Mouse (Mus musculus) cerebral cortex, adult 2 months (tissue): ENCODE results near the gene Kif17.

Experiments
- WGBS: fragments of 180-500 bp; shearing (Covaris S2); methylation state at CpG from one replicate; pipeline ENCODE4 v1.1.7; 2018; 5-methylcytosine and 5-hydroxymethylcytosine counted together

The Kif17 gene

GRCm38 (mm10) chr4:138250088-138250960 is at the start of gene Kif17, which contains the start of gene Sh2d5:
Gene Kif17, plus strand, starts transcription at chr4:138250435.
Gene Sh2d5, plus strand, starts transcription at chr4:138250403.
- 1% methylated on average over 60 of the region's 74 CpGs for WGBS

GRCm38 (mm10) chr4:138200769-138201168 is 49.5 kb upstream of the Kif17 start:
- 82% methylated on average over 3 of the region's 3 CpGs for WGBS

- 56% methylated on average over 9 of the region's 9 CpGs for WGBS
Measured at GRCm38 (mm10) chr4:138201696-138202095, 48.5 kb upstream of the Kif17 start.

GRCm38 (mm10) chr4:138210116-138210515 is 40.1 kb upstream of the Kif17 start:
- WGBS, result 83% methylated on average over 5 of the region's 5 CpGs

GRCm38 (mm10) chr4:138213861-138214260 is 36.4 kb upstream of the Kif17 start:
- WGBS, result 42% methylated on average over 3 of the region's 3 CpGs

GRCm38 (mm10) chr4:138215671-138216199 is 34.5 kb upstream of the Kif17 start:
- whole genome bisulfite sequencing, result 39% methylated on average over 13 of the region's 13 CpGs

- WGBS, result under 1% methylated on average over 68 of the region's 84 CpGs
Measured at GRCm38 (mm10) chr4:138216200-138216890, 33.9 kb upstream of the Kif17 start, which contains the start of gene Hp1bp3. Gene Hp1bp3, plus strand, starts transcription at chr4:138216296.

- WGBS, result 1% methylated on average over 68 of the region's 68 CpGs
Measured at GRCm38 (mm10) chr4:138216891-138217392, 33.3 kb upstream of the Kif17 start.

- WGBS, result 1% methylated on average over 36 of the region's 36 CpGs
Measured at GRCm38 (mm10) chr4:138217441-138217840, 32.8 kb upstream of the Kif17 start.

GRCm38 (mm10) chr4:138217951-138218685 is 32.1 kb upstream of the Kif17 start:
- WGBS, result 68% methylated on average over 11 of the region's 11 CpGs

GRCm38 (mm10) chr4:138219331-138219730 is 30.9 kb upstream of the Kif17 start:
- 55% methylated on average over 5 of the region's 5 CpGs for WGBS

- WGBS, result 79% methylated on average over 7 of the region's 7 CpGs
Measured at GRCm38 (mm10) chr4:138220761-138221160, 29.5 kb upstream of the Kif17 start.

GRCm38 (mm10) chr4:138221406-138221805 is 28.8 kb upstream of the Kif17 start:
- 85% methylated on average over 5 of the region's 5 CpGs for WGBS

GRCm38 (mm10) chr4:138222396-138222795 is 27.8 kb upstream of the Kif17 start:
- 79% methylated on average over 5 of the region's 5 CpGs for WGBS

- WGBS, result 61% methylated on average over 10 of the region's 10 CpGs
Measured at GRCm38 (mm10) chr4:138223623-138224022, 26.6 kb upstream of the Kif17 start.

- whole genome bisulfite sequencing, result 29% methylated on average over 27 of the region's 27 CpGs
Measured at GRCm38 (mm10) chr4:138246756-138247665, 3.2 kb upstream of the Kif17 start.

GRCm38 (mm10) chr4:138251819-138252218 is 1.6 kb downstream of the Kif17 start:
- 1% methylated on average over 14 of the region's 14 CpGs for WGBS

- WGBS, result 41% methylated on average over 5 of the region's 5 CpGs
Measured at GRCm38 (mm10) chr4:138252231-138252630, 2.0 kb downstream of the Kif17 start.

GRCm38 (mm10) chr4:138257116-138257687 is 7.0 kb downstream of the Kif17 start:
- WGBS, result 75% methylated on average over 22 of the region's 22 CpGs

- WGBS, result 75% methylated on average over 7 of the region's 7 CpGs
Measured at GRCm38 (mm10) chr4:138258663-138259062, 8.4 kb downstream of the Kif17 start.
